Mouse (Mus musculus) C2C12 (cell line): ENCODE results near the gene Tbc1d10a.

Source experiments
- CTCF ChIP-seq: IDR thresholded peaks from one replicate; pipeline ENCODE4 v1.5.1; 2011; ENCODE audit not compliant: control insufficient read depth, insufficient read depth, insufficient read length
- MYOD1 ChIP-seq: IDR thresholded peaks from one replicate; pipeline ENCODE4 v1.6.1; 2011; ENCODE audit warnings: low read depth; ENCODE audit not compliant: control insufficient read depth, insufficient read length
- USF1 ChIP-seq: IDR thresholded peaks from one replicate; pipeline ENCODE4 v1.6.1; 2011; ENCODE audit warnings: low read depth, mild to moderate bottlenecking, control low read depth, moderate library complexity

- TF ChIP-seq CTCF (no peak), USF1 (no peak), MYOD1 (no peak)
Observed at GRCm38 (mm10) chr11:4223393-4224188, 37.0 kb downstream of the Tbc1d10a start.
